Mouse (Mus musculus) gastrocnemius, postnatal 25 days (tissue): ENCODE measurements around the gene Msi2. TPM values are rescaled to one million over a fixed set of nuclear protein-coding genes. Genes with fewer than 3 reads are reported as not detected.

Experiments
- DNase-seq: peaks from one replicate; pipeline ENCODE4 v3.0.0; 2022
- total RNA-seq, 2 experiments: library from RNA; stranded (reverse); gene quantifications; 1 replicate in 1 of 2; 2 replicates in 1 of 2; pipeline ENCODE4 v1.2.3; 2021

Msi2 gene
- total RNA-seq, 2 experiments from 2014 or later, result 158 TPM

GRCm38 (mm10) chr11:88539637-88540478 lies 178.5 kb downstream of the Msi2 start:
- DNase-seq, result no peak

- no peak for DNase-seq
These were observed 179.5 kb downstream of the Msi2 start for GRCm38 (mm10) chr11:88538710-88539340.

- DNase-seq, result no peak
These were observed 181.0 kb downstream of the Msi2 start for GRCm38 (mm10) chr11:88537344-88537743.

- DNase-seq, result no peak
These were observed 181.5 kb downstream of the Msi2 start for GRCm38 (mm10) chr11:88536861-88537260.

- no peak for DNase-seq
These were observed 183.9 kb downstream of the Msi2 start for GRCm38 (mm10) chr11:88534331-88534929.

- no peak for DNase-seq
These were observed 186.3 kb downstream of the Msi2 start for GRCm38 (mm10) chr11:88532016-88532415.

GRCm38 (mm10) chr11:88530032-88530431 lies 188.3 kb downstream of the Msi2 start:
- no peak for DNase-seq

GRCm38 (mm10) chr11:88528522-88529101 lies 189.7 kb downstream of the Msi2 start:
- no peak for DNase-seq

GRCm38 (mm10) chr11:88526711-88527110 lies 191.6 kb downstream of the Msi2 start:
- no peak for DNase-seq

- peak; percentile 68 for DNase-seq
These were observed 193.3 kb downstream of the Msi2 start for GRCm38 (mm10) chr11:88524790-88525575.

GRCm38 (mm10) chr11:88524437-88524789 lies 193.9 kb downstream of the Msi2 start:
- DNase-seq, result no peak

GRCm38 (mm10) chr11:88523921-88524320 lies 194.4 kb downstream of the Msi2 start:
- DNase-seq, result no peak

- DNase-seq, result no peak
These were observed 194.8 kb downstream of the Msi2 start for GRCm38 (mm10) chr11:88523511-88523910.

- no peak for DNase-seq
These were observed 196.2 kb downstream of the Msi2 start for GRCm38 (mm10) chr11:88522114-88522513.

GRCm38 (mm10) chr11:88520951-88521730 lies 197.2 kb downstream of the Msi2 start:
- DNase-seq, result no peak

- no peak for DNase-seq
These were observed 200.0 kb downstream of the Msi2 start for GRCm38 (mm10) chr11:88518361-88518760.

- DNase-seq, result no peak
These were observed 201.5 kb downstream of the Msi2 start for GRCm38 (mm10) chr11:88516596-88517485.

GRCm38 (mm10) chr11:88515736-88516583 lies 202.4 kb downstream of the Msi2 start:
- no peak for DNase-seq

- no peak for DNase-seq
These were observed 203.0 kb downstream of the Msi2 start for GRCm38 (mm10) chr11:88515267-88515666.
